Mouse (Mus musculus) urinary bladder, postnatal 14 days (tissue): ENCODE measurements around the gene Sec1.

Experiments used
- DNase-seq: peaks from one replicate; pipeline ENCODE4 v3.0.0; 2021; ENCODE audit warnings: low spot score

Sec1 gene

GRCm38 (mm10) chr7:45704046-45704559 is 9.9 kb upstream of the Sec1 start:
- DNase-seq = peak; percentile 60

- no peak for DNase-seq
These were observed 9.4 kb upstream of the Sec1 start for GRCm38 (mm10) chr7:45703521-45704033.

GRCm38 (mm10) chr7:45702809-45703520 is 8.8 kb upstream of the Sec1 start:
- no peak for DNase-seq

- DNase-seq = no peak
These were observed 8.1 kb upstream of the Sec1 start for GRCm38 (mm10) chr7:45702316-45702715.

GRCm38 (mm10) chr7:45701607-45702006 is 7.4 kb upstream of the Sec1 start:
- DNase-seq = no peak

GRCm38 (mm10) chr7:45701072-45701471 is 6.9 kb upstream of the Sec1 start:
- DNase-seq = no peak

- peak; percentile 76 for DNase-seq
These were observed 6.3 kb upstream of the Sec1 start for GRCm38 (mm10) chr7:45700301-45701015.

GRCm38 (mm10) chr7:45699523-45700141 is 5.4 kb upstream of the Sec1 start, which contains the start of gene Car11:
Gene Car11 (plus strand): TSS chr7:45699843.
- DNase-seq = no peak

GRCm38 (mm10) chr7:45697894-45698293 is 3.7 kb upstream of the Sec1 start:
- no peak for DNase-seq

GRCm38 (mm10) chr7:45695098-45695497 is 896 bp upstream of the Sec1 start:
- no peak for DNase-seq

GRCm38 (mm10) chr7:45692364-45692763 is 1.8 kb downstream of the Sec1 start:
- DNase-seq = no peak

- no peak for DNase-seq
These were observed 4.4 kb downstream of the Sec1 start for GRCm38 (mm10) chr7:45689800-45690199.

GRCm38 (mm10) chr7:45689099-45689498 is 5.1 kb downstream of the Sec1 start:
- DNase-seq = no peak

GRCm38 (mm10) chr7:45686841-45687240 is 7.4 kb downstream of the Sec1 start:
- DNase-seq = no peak

- no peak for DNase-seq
These were observed 8.4 kb downstream of the Sec1 start for GRCm38 (mm10) chr7:45685811-45686210.

- no peak for DNase-seq
These were observed 10.7 kb downstream of the Sec1 start, which contains the start of gene Ntn5 for GRCm38 (mm10) chr7:45683396-45684050. Gene Ntn5 (plus strand): TSS chr7:45684022.

GRCm38 (mm10) chr7:45682144-45683126 is 11.8 kb downstream of the Sec1 start:
- peak; percentile 92 for DNase-seq

GRCm38 (mm10) chr7:45681046-45681736 is 13.0 kb downstream of the Sec1 start:
- DNase-seq = no peak

GRCm38 (mm10) chr7:45679966-45680621 is 14.1 kb downstream of the Sec1 start:
- DNase-seq = peak; percentile 74

- no peak for DNase-seq
These were observed 15.7 kb downstream of the Sec1 start for GRCm38 (mm10) chr7:45678513-45678912.
